Mouse (Mus musculus): ENCODE results near the gene Olfr1497.
"Not testable (repeated sequence)": the region's sequence is repeated elsewhere in the genome, so short reads cannot be mapped to it uniquely, and the experiment has no call there.

Olfr1497 gene

GRCm38 (mm10) chr19:13798102-13798501 lies at the start of gene Olfr1497:
Gene Olfr1497, minus strand, starts transcription at chr19:13798202.
- CTCF ChIA-PET, result no interaction called here
- POLR2A ChIA-PET, result no interaction called here

GRCm38 (mm10) chr19:13830388-13830787 lies 32.4 kb upstream of the Olfr1497 start, which contains the start of gene Olfr1500:
Gene Olfr1500, minus strand, starts transcription at chr19:13830488.
- CTCF ChIA-PET, result no interaction called here
- POLR2A ChIA-PET, result no interaction called here

- POLR2A ChIA-PET, result no interaction called here
- CTCF ChIA-PET, result no interaction called here
These were observed 30.4 kb upstream of the Olfr1497 start for GRCm38 (mm10) chr19:13828447-13828846.

- CTCF ChIA-PET, result no interaction called here
- POLR2A ChIA-PET, result no interaction called here
These were observed 22.8 kb upstream of the Olfr1497 start for GRCm38 (mm10) chr19:13820847-13821246.

- POLR2A ChIA-PET, result no interaction called here
- CTCF ChIA-PET, result interaction anchor here in 1 of 4 experiments (0.7 to 1.4 kb wide), 2 partner anchors 50 to 75 kb away, joined by 3 read pairs; no protein-coding TSS in a partner anchor
These were observed 21.3 kb upstream of the Olfr1497 start, which contains the start of gene Olfr1499 for GRCm38 (mm10) chr19:13819347-13819746. Gene Olfr1499, minus strand, starts transcription at chr19:13819447.

GRCm38 (mm10) chr19:13818827-13819226 lies 20.8 kb upstream of the Olfr1497 start:
- ChIA-PET POLR2A (no interaction called here), CTCF (interaction anchor here in 2 of 4 experiments (0.5 to 1.4 kb wide), 4 partner anchors 27 to 826 kb away, joined by 3 to 6 read pairs (median 3); no protein-coding TSS in a partner anchor)

GRCm38 (mm10) chr19:13812823-13813222 lies 14.8 kb upstream of the Olfr1497 start:
- ChIA-PET CTCF (no interaction called here), POLR2A (no interaction called here)

GRCm38 (mm10) chr19:13805486-13805885 lies 7.5 kb upstream of the Olfr1497 start:
- POLR2A ChIA-PET, CTCF ChIA-PET: not testable (repeated sequence)

- POLR2A ChIA-PET, result no interaction called here
- CTCF ChIA-PET, result no interaction called here
These were observed 20.4 kb downstream of the Olfr1497 start, which contains the start of gene Olfr1496 for GRCm38 (mm10) chr19:13777578-13777977. Gene Olfr1496, plus strand, starts transcription at chr19:13777878.

GRCm38 (mm10) chr19:13768565-13769276 lies 29.3 kb downstream of the Olfr1497 start:
- ChIA-PET POLR2A (no interaction called here), CTCF (interaction anchor here in 1 of 4 experiments (0.9 kb wide), 1 partner anchor 50 kb away, joined by 3 read pairs; the partner anchor contains the start of gene Olfr1499)

- POLR2A ChIA-PET, result no interaction called here
- CTCF ChIA-PET, result no interaction called here
These were observed 33.7 kb downstream of the Olfr1497 start, which contains the start of gene Olfr1495 for GRCm38 (mm10) chr19:13764306-13764705. Gene Olfr1495, plus strand, starts transcription at chr19:13764606.

- CTCF ChIA-PET, result no interaction called here
- POLR2A ChIA-PET, result no interaction called here
These were observed 48.6 kb downstream of the Olfr1497 start for GRCm38 (mm10) chr19:13749366-13749765.
